ENCODE assay signal across 9 mouse cellular contexts in genomic region chr11:95118505-95118904, GRCm38 (mm10). TPM values are rescaled to one million over a fixed set of nuclear protein-coding genes. Genes with fewer than 3 reads are reported as not detected.
DNase-seq lines count a peak whose midpoint lies in the region; ATAC-seq and TF ChIP-seq lines count a peak whose summit lies in the region.
"Had no signal": no experiment of that assay in that cellular context is flagged by ENCODE, and none has a peak within 500 bp of the region (broad histone marks: within the 10 kb centered on the region; RNA-seq: fewer than 3 reads in every experiment).

No protein-coding gene starts in this region.

- no peak overlapping the region for H3K9ac ChIP-seq in midbrain, embryonic 15.5 days

- H3K4me3 ChIP-seq in midbrain, embryonic 10.5 days: no peak overlapping the region
- no peak overlapping the region for H3K4me3 ChIP-seq in midbrain, embryonic 15.5 days
- no peak overlapping the region for H3K4me3 ChIP-seq in lung, adult 2 months (replicated peaks; ENCODE audit: extremely low read depth, low read depth, low read length)
- H3K4me3 ChIP-seq: neural tube, embryonic 13.5 days had no signal

- TF ChIP-seq CTCF in lung, adult 2 months (IDR thresholded peaks at IDR 0.05; ENCODE audit: insufficient read depth, low read length): peak; percentile 92

- TF ChIP-seq POLR2A in lung, adult 2 months (IDR thresholded peaks at IDR 0.05; ENCODE audit: borderline replicate concordance, extremely low read depth, low read depth, low read length): no peak

- peak; percentile 76 for DNase-seq in midbrain, embryonic 10.5 days (ENCODE audit: low spot score)
- DNase-seq in cerebellum, postnatal 36 days: peak; percentile 72 to 75
- peak; percentile 67 to 73 for DNase-seq in gastrocnemius, postnatal 4 days (ENCODE audit: low spot score in 2 of 2)
- peak; percentile 68 to 87 for DNase-seq in kidney, postnatal 36 days
- DNase-seq in lung, adult 2 months: peak; percentile 74
- DNase-seq in retina, postnatal 1 day: peak; percentile 82
- peak; percentile 66 for DNase-seq in urinary bladder, adult 2 months (ENCODE audit: low spot score)

- no peak overlapping the region for H3K4me2 ChIP-seq in midbrain, embryonic 15.5 days
- H3K4me2 ChIP-seq: neural tube, embryonic 13.5 days had no signal

- WGBS in midbrain, embryonic 10.5 days: 6% methylated on average over 8 of the region's 8 CpGs
- 4% methylated on average over 8 of the region's 8 CpGs for WGBS in midbrain, embryonic 15.5 days
- WGBS in lung, adult 2 months: 4% methylated on average over 8 of the region's 8 CpGs

- no peaks in the 10 kb centered on the region for H3K9me3 ChIP-seq in midbrain, embryonic 10.5 days (replicated peaks)
- no peaks in the 10 kb centered on the region for H3K9me3 ChIP-seq in midbrain, embryonic 15.5 days
- H3K9me3 ChIP-seq: neural tube, embryonic 13.5 days had no signal

- H3K4me1 ChIP-seq in midbrain, embryonic 10.5 days: peaks cover 32% of the 10 kb centered on the region
- H3K4me1 ChIP-seq in midbrain, embryonic 15.5 days: peaks cover 29% of the 10 kb centered on the region
- peaks cover 7% of the 10 kb centered on the region; the same call in 1 of the 2 replicates for H3K4me1 ChIP-seq in lung, adult 2 months (ENCODE audit: control insufficient read depth, insufficient read depth, low read length)

- no peak for ATAC-seq in midbrain, embryonic 15.5 days (replicated peaks)

- H3K27ac ChIP-seq in midbrain, embryonic 10.5 days (replicated peaks): no peak overlapping the region
- H3K27ac ChIP-seq in midbrain, embryonic 15.5 days: no peak overlapping the region
- H3K27ac ChIP-seq: neural tube, embryonic 13.5 days had no signal

- H3K27me3 ChIP-seq in midbrain, embryonic 10.5 days (ENCODE audit: low read depth, poor library complexity, severe bottlenecking): peaks cover 66% of the 10 kb centered on the region
- H3K27me3 ChIP-seq in midbrain, embryonic 15.5 days (replicated peaks): peaks cover 53% of the 10 kb centered on the region

- H3K36me3 ChIP-seq in midbrain, embryonic 10.5 days: no peaks in the 10 kb centered on the region
- H3K36me3 ChIP-seq in midbrain, embryonic 15.5 days (replicated peaks): no peaks in the 10 kb centered on the region
- H3K36me3 ChIP-seq: neural tube, embryonic 13.5 days had no signal

RNA-seq across cellular contexts. Expression of gene Dlx3, which starts 1.4 kb away (rescaled TPM):
- polyA plus RNA-seq in midbrain, embryonic 10.5 days (2016; fragmentation: Nextera tagmentation; extraction: Ambion mirVana): 0.89 and 1.3 TPM in 2 replicates
- polyA plus RNA-seq in midbrain, embryonic 15.5 days (2015; fragmentation: Nextera tagmentation; extraction: Ambion mirVana): 0.17 and 0.20 TPM in 2 replicates
- under 1 TPM; 0.34 to 0.60 TPM for total RNA-seq in gastrocnemius, postnatal 4 days (2021)
- 0.05 and 2.0 TPM in 2 replicates for polyA plus RNA-seq in lung, adult 2 months (2012; rRNA removed)
- polyA plus RNA-seq in urinary bladder, adult 2 months (2012; rRNA removed): 0.39 and 0.41 TPM in 2 replicates

RNA-seq across cellular contexts. Expression of gene Dlx4, which starts 27.6 kb away (rescaled TPM):
- polyA plus RNA-seq in midbrain, embryonic 10.5 days (2016; fragmentation: Nextera tagmentation; extraction: Ambion mirVana): 0.10 and 0.15 TPM in 2 replicates
- not detected in 2 replicates for polyA plus RNA-seq in midbrain, embryonic 15.5 days (2015; fragmentation: Nextera tagmentation; extraction: Ambion mirVana)
- not detected for total RNA-seq in gastrocnemius, postnatal 4 days (2021)
- polyA plus RNA-seq in lung, adult 2 months (2012; rRNA removed): 0.20 and 0.50 TPM in 2 replicates
- polyA plus RNA-seq in urinary bladder, adult 2 months (2012; rRNA removed): 0.27 and 0.36 TPM in 2 replicates
- polyA plus RNA-seq: neural tube, embryonic 13.5 days had no signal

RNA-seq across cellular contexts. Expression of gene Itga3, which starts 41.9 kb away (rescaled TPM):
- polyA plus RNA-seq in midbrain, embryonic 10.5 days (2016; fragmentation: Nextera tagmentation; extraction: Ambion mirVana): 5.1 and 5.4 TPM in 2 replicates
- 17.2 and 17.4 TPM in 2 replicates for polyA plus RNA-seq in midbrain, embryonic 15.5 days (2015; fragmentation: Nextera tagmentation; extraction: Ambion mirVana)
- 1 to 10 TPM; 4.8 to 5.5 TPM for total RNA-seq in gastrocnemius, postnatal 4 days (2021)
- polyA plus RNA-seq in lung, adult 2 months (2012; rRNA removed): 181 and 187 TPM in 2 replicates
- 55.1 and 58.8 TPM in 2 replicates for polyA plus RNA-seq in urinary bladder, adult 2 months (2012; rRNA removed)
